Mouse (Mus musculus) heart, postnatal 36 days (tissue): Measurements from ENCODE around the gene Gabarapl1. TPM values are rescaled to one million over a fixed set of nuclear protein-coding genes. Genes with fewer than 3 reads are reported as not detected.

Source experiments
- DNase-seq, 2 experiments: peaks; one replicate each; pipeline ENCODE4 v3.0.0; 2021 to 2022
- intact Hi-C: fragments of 180-260 bp; cut with DNase I; formaldehyde crosslinking; loops from one replicate; pipeline ENCODE4 v1.15.1; 2025
- total RNA-seq, 2 experiments: library from RNA; stranded (reverse); gene quantifications; 2 replicates each; pipeline ENCODE4 v1.2.3; 2021

The Gabarapl1 gene
- total RNA-seq, 2 experiments from 2014 or later = 151 to 152 TPM

DNA sequence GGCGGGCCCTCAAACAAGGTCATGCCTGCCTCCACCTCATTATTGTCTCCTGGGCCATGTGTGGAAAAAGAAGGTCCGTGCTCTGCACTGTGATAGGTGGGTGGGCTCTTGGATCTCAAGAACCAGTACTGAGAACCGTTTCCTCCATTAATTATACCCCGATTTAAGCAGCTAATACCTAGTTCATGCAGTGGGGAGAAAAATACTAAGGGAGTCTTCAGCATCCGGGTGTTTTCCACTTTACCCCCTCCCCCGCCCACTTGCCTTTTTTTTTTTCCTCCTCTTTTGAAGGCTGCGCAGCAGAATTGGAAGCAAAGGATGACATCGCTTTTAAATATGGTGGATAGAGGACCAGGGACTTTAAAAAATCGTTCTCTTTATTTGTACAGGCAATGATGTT lies 1.1 kb downstream of the Gabarapl1 start:
- DNase-seq = no peak

DNA sequence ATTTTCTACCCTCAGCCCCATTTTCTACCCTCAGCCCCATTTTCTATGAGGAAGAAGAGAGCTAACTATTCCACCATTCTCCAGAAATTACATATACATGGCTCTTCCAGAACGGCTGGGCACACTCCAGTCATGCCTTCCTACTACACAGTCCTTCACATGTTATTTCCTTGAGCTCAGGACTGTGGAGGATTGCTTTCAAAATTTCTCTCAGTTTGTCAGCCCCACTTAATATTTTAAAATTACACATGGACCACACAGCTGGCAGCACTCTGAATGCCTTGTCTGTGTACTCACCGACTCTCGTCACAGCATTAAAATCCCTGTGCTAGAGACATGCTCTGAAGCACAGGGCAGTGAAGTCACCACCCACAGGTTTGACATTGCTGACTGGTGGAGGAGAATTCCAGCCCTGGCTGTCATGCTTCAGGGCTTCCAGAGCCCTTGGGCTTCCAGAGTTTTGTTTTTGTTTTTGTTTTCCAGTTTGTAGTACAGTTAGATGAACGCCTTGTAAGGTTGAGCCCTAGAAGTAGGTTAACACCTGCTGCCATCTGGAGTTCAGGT lies 1.7 kb downstream of the Gabarapl1 start:
- intact Hi-C loops = loop anchor here (10.0 kb wide), 1 partner anchor 1100 kb away; the partner anchor contains the start of gene Fkbp4
- DNase-seq = no peak

More for the DNA sequence above, 1.1 kb downstream of the Gabarapl1 start:
- intact Hi-C loops = loop anchor here (10.0 kb wide), 1 partner anchor 1099 kb away; the partner anchor contains the start of gene Fkbp4

DNA sequence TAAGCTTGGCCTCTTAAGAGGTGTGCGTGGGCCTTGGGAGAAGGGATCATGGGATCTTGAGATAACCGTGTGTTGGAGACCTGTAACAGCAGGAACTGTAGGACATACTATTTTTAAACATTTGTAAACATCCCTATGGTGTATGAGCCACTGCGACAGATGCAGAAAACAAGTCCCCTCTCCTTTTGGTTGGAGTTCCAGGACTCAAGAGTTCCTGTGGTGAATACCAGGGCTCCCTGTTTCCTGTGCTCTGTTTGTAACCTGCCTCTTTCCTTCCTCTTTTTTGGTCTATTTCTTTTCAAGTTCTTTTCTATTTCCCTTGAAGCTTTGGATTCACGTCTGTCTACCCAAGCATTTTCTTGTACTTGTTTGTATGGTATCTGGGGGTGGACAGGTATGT lies 2.8 kb downstream of the Gabarapl1 start:
- intact Hi-C loops = loop anchor here (10.0 kb wide), 1 partner anchor 1101 kb away; the partner anchor contains the start of gene Fkbp4
- no peak for DNase-seq

DNA sequence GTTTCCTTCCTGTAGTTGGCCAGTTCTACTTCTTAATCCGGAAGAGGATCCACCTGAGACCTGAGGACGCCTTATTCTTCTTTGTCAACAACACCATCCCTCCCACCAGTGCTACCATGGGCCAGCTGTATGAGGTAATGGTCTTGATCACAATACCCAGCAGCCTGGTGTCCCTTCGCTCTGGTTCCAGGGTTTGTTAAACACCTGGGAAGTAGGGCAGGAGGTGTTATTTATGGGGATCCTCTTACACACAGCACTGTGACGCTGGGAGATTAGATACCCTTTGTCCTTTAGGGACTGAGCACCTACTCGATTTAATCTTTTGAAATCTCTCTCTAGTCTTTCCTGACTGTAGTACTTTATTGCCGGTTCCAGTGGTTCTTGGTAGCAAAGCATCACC lies 5.6 kb downstream of the Gabarapl1 start:
- intact Hi-C loops = loop anchor here (10.0 kb wide), 1 partner anchor 1104 kb away; the partner anchor contains the start of gene Fkbp4
- DNase-seq = no peak

DNA sequence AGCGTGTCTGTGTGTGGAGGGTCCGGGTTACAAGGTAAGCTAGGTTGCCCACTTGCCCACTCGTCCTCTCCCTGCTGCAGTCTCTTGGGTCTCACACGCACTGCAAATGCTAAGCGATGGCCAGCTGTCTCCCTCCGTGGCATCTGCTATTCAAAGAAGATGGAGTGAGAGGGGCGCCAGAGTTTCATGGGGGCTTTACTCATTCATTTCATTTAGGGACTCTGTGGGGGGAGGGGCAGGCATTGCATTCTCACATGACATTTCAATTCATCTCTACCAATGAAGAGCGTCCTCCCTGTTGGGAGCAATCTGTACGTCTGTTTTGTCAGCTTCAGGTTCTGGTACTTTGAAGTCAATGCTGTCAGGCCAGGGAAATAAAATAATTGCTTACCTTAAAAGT lies 9.0 kb downstream of the Gabarapl1 start:
- intact Hi-C loops = no loop called here
- no peak for DNase-seq

DNA sequence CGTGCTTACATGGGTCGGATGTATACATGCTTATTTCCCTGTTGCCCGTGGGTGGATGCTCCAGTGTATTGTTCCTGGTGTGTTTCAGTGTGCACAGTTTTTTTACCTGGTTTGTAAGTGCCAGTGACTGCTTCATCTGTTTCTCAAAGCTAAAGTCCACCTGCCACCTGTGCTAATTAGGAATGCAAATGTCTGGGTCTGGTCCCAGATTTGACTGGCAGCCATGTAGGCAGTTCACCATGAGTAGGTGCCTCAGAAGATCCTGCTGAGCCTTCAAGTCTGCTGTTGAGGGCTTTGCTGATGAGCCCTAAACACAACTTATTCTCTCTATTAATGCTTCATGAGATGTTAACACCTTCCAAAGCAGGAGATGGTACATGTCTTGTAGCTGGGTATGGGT lies 9.6 kb downstream of the Gabarapl1 start:
- DNase-seq = no peak
- intact Hi-C loops = no loop called here

DNA sequence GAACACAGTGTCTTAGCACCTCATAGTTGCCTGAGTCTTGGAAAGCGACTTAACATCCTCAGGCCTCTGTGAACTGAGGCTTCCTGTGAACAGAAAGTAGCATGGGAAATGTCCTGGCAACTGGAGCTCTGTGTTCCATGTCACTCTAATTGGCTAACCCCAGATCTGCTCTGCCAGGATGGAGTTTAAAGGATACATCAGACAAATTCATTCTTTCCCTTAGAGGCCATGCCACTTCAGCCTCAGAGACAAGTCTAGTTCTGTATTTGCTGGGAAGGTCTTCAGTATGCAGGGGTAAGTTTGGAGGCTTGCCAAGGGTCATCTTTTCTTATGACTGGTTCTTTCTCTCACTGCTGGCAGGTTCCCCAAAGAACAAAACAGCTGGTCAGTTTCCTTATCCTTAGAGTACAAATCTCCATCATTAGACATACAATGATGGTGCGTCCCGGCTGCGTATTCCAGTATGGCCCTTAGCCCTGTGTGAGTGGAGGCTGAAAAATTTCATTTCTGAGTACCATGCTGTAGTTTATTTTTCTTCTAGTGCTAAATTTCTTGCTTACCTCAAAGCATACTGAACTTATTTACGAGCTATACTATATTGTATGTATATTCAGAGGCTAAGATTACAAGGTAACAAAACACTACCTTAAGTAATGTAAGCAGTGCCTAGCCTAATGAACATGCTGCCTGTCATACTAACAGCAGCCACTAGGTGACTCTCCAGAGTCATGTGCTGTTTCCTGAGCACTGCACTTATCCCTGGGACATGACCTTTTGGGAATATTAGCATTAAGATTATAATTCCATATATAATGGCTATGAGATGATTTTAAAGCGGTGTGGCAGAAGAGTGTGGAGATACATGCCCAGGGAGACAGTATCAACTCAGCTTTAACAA lies 11.0 kb downstream of the Gabarapl1 start:
- peak; percentile 71 to 78 for DNase-seq
- intact Hi-C loops = loop anchor here (2.0 kb wide), 1 partner anchor 15 kb away; no protein-coding TSS in a partner anchor

DNA sequence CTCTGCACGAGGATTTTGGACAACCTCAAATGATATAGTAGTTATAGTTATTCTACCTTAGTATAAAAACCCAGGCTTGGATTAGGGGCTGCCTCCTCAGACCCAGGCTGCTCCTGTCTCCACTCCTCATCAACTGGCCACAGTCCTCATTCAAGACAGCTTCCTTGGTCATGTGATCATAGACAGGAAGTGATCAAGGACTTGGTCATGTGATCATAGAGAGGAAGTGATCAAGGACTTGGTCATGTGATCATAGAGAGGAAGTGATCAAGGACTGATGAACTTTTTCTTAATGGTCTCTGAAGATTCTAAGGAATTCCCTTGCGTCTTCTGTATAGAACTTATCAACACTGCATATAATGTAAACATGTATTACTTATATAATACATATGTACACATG lies 14.3 kb downstream of the Gabarapl1 start:
- DNase-seq = no peak

DNA sequence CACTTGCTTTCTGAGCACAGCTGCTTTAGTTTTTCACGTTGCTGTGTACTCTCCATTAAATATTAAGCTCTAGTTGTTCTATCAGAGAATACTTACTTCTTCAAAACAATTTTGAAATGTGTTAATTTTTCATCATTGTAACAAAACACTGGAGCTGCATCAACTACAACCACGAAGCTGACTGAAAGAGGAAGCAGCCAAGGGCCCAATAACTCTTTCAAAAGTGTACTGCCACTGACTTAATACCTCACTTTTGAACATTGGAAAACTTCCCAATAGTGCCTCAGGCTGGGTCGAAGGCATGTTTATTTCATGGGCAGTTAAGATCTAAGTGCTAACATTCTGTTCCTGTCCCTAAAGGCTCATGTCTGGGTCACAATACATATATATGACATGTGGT lies 15.0 kb downstream of the Gabarapl1 start:
- intact Hi-C loops = no loop called here
- no peak for DNase-seq

More for the DNA sequence above, 14.3 kb downstream of the Gabarapl1 start:
- intact Hi-C loops = no loop called here

DNA sequence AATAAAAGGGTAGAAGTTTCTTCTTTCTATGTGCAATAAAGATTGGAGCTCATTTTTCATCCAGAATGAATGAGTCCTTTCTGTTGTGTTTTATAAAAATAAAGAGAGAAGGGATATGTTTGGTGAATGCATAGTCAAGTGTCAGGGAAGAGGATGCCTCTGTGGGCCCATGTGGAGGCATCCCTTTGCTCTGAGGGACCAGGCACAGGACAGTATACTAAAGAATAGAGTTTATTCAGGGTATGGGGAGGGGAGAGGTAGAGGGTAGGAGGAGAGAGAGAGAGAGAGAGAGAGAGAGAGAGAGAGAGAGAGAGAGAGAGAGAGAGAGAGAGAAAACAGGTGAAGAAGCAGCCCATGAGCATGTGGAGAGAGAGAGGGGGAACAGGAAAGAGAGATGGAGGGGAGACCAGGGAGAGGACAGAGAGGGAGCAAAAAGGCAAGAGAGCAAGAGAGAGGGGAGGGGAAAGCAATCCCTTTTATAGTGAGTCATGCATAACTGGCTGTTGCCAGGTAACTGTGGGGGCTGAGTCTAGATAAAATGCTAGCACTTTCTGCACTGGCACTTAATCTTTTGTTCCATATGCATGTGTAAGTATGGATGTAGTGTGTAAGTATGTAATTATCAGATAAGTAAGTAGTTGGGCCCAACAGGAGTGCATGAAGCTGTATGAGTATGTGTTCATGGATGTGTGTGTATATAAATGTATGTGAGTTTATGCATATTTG lies 24.5 kb downstream of the Gabarapl1 start:
- no peak for DNase-seq
- intact Hi-C loops = loop anchor here (2.0 to 5.0 kb wide), 2 partner anchors 13 to 40 kb away; no protein-coding TSS in a partner anchor

DNA sequence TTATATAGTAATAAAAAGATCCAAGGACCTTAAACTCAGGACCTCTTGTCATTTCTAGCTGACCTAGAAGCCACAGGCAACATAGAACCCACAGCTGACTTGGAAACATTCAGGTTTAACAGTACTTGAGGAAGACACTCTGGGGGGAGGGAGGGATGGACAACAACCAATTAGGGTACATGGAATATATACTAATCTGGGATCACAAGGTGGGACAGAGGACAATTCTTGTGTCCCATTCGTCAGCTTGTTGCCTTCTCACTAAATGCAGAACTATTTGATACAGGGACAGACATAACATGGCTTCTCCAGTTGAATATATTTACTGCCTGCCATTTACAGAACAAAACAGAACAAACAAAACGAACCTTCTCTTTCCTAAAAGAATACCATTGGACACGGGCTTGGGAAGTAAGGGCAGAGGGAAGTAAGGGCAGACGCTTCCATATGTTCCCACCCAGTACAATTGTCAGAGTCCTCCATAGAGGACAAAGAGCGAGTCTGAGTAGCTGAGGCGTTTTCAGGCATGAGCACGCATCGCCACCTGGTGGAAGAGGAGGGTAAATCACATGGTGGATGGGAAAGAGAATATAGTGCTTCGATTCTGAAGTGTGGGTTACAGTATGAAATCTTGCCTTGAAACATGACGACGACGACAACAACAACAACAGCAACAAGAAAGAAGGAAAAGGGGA lies 26.1 kb downstream of the Gabarapl1 start:
- DNase-seq = peak; percentile 64 to 74
- intact Hi-C loops = loop anchor here (1.0 to 5.0 kb wide), 3 partner anchors 14 to 166 kb away; no protein-coding TSS in a partner anchor

DNA sequence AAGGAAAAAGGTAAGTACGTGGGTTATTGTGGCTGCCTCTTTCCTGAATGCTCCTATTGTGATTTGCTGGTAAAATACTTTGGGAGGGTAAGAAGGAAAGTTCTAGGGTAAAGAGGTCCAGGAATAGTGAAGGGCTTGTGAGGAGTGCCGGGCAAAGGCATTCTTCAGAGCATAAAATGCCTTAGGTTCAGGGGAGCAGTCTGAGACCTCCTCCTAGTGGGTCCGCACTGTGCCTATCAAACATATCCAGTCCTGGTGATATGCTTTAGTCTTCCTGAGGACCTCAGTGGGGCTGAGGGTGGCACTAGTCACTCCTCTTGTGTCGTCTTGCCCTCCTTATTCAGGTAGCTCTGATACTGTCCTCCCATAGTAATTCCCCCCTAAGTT lies 26.7 kb downstream of the Gabarapl1 start:
- no peak for DNase-seq
- intact Hi-C loops = loop anchor here (1.0 to 5.0 kb wide), 3 partner anchors 15 to 166 kb away; no protein-coding TSS in a partner anchor

DNA sequence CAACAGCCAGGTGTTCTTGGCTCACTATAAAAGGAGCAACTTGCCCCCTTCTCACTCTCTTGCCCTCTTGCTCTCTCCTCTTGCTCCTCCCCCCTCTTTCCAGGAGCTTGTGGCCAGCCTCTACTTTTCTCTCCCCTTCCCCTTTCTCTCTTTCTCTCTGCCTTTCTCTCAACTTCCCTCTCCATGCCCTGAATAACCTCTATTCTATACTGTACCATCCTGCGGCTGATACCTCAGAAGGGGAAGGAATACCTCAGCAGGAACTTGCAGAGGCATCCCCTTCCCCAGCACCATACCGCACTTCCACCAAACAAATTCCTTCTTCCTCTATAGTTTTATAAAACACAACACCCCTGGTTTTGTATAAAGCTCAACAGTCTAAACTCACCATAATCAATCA lies 32.3 kb downstream of the Gabarapl1 start:
- DNase-seq = no peak
- intact Hi-C loops = no loop called here

DNA sequence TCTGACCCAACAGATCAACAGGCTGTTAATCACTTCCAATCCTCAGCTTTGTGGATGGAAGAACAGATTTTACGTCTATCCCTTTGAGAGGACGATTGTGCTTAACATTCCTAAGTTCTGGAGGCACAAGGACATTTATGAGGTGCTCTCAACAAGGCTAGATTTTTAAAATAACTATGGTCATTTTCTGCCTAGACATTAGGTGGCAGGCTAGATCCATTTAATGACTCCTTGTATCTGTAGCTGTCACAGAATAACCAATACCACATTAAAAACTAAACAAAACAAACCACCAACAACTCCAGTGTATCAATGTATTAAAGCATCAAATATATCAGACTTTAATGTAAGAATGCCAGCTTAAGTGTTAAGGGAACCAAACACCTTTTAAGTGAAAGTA lies 42.4 kb downstream of the Gabarapl1 start:
- DNase-seq = no peak
- intact Hi-C loops = loop anchor here (2.0 kb wide), 1 partner anchor 1779 kb away; no protein-coding TSS in a partner anchor

DNA sequence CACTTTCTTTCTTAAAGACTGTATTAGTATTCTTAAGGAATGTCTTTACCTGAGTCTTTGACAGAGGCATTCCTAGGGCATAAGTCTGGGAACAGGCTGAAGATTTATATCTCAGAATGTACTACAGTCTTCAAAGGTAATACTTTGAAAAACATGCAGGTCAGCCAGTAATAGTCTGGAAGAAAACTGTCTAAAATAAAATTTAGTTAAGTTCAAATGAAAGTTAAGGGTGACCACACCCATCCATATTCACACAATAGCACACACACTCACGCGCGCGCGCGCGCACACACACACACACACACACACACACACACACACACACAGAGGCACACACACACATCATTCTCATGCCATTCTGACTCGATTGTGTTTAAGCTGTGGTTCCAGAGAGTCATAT lies 44.6 kb downstream of the Gabarapl1 start, which contains the start of gene Klre1:
TSS of gene Klre1 (plus strand) at position 301 of the 400 bp plus-strand sequence.
- intact Hi-C loops = no loop called here
- DNase-seq = no peak

DNA sequence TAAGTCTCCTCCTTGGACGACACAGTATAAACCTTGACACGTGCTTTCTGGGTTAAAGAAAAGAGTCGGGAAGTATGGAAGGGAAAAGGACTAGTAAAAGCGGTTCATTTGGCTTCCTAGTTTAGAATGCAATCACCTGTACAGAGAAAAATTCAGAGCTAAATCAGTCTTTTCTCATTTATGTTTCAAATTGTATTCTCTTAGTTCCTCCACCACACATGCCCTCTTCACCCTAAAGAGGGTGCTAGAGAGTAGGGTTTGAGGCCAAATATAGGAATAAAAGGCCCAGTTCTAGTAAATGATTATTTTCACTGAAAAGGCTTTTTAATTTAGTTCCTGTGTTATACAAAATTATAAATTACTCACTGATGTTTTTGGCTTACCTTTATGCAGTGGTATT lies 48.3 kb downstream of the Gabarapl1 start:
- intact Hi-C loops = no loop called here
- no peak for DNase-seq

DNA sequence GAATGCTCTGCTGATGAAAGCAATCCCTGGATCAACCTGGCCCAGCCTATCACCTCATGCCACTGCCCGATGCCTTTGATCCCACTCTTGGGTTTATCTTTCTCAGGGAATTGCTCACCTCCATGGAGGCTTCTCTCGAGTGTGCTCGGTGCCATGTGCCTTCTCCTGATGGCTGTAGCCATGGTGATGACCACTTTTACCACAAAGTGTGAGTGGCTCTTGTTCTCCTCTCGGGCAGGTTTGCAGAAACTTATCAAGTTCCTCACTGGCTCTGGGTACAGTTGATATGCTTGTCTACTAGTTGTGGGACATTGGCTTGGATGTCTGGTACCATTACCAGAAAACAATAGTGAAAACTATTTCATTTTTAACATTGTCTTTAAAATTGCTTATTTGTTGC lies 48.9 kb downstream of the Gabarapl1 start:
- intact Hi-C loops = no loop called here

DNA sequence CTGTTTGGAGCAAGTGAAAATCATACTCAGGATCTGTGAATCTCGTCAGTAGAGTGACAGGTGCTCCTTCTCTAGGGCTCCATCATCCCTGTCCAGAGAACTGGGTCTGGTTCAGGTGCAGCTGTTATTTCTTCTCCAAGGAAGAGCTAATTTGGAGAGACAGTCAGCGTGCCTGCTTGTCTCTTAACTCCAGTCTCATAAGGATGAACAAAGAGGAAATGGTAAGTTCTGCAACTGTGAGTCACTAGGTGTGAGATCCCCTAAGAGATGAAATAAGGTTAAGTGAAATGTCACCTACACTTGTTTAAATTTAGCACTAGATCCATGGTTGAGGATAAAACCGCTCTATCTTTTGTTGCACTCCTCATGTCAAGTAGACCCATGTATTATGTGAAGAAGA lies 50.1 kb downstream of the Gabarapl1 start:
- intact Hi-C loops = no loop called here
- no peak for DNase-seq

More for the DNA sequence above, 48.9 kb downstream of the Gabarapl1 start:
- DNase-seq = no peak

DNA sequence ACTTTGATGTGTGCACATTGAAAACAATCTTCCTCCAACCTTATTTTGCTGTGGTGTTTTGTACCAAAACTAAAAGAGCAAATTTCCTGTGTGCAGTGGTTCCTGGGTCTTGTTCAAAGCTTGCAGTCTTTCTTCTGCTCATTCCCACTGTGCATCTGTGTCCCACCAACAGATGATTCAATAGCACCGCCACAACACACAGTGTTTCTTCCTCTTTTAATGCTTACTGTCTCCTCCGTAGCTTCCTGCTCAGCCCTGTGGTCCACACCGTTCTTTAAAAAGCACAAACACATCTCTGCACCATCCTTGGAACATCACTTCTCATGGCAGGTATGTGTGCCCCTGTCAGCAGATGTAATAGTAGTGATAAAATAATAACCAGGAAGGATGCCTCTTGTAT lies 58.5 kb downstream of the Gabarapl1 start, which contains the start of gene Klrd1:
TSS of gene Klrd1 (plus strand) at position 275 of the 400 bp plus-strand sequence.
- intact Hi-C loops = no loop called here
- DNase-seq = no peak
